Mouse (Mus musculus): ENCODE results near the gene Mier2. TPM values are rescaled to one million over a fixed set of nuclear protein-coding genes. Genes with fewer than 3 reads are reported as not detected.

Mier2 gene
- polyA plus RNA-seq, 2 experiments, result 56.5 to 162 TPM

- Histone ChIP-seq H3K4me1 (ENCODE audit: control insufficient read depth, insufficient read depth, low read length) (no peaks in the 10 kb centered on the region), H3K9me3 (ENCODE audit: control insufficient read depth, low read length) (no peaks in the 10 kb centered on the region), H3K9ac (ENCODE audit: low read depth, low read length, severe bottlenecking) (no peak overlapping the region), H3K4me3 (replicated peaks; ENCODE audit: low read length) (no peak overlapping the region), H3K4me2 (replicated peaks; ENCODE audit: low read depth, low read length, severe bottlenecking) (no peak overlapping the region), H3K27ac (replicated peaks; ENCODE audit: low read depth, low read length) (no peak overlapping the region), H3K27me3 (ENCODE audit: control insufficient read depth, insufficient read depth, low read length) (no peaks in the 10 kb centered on the region), H3K36me3 (ENCODE audit: control insufficient read depth, insufficient read depth, low read length) (peaks cover 91% of the 10 kb centered on the region)
- ATAC-seq (ENCODE audit: low FRiP score, low read depth), result no peak
- no peak for TF ChIP-seq POLR2A (IDR thresholded peaks at IDR 0.05; ENCODE audit: borderline replicate concordance, extremely low read depth, insufficient read depth, insufficient read length)
- no peak for DNase-seq (ENCODE audit: low spot score)
- WGBS, result 91% methylated on average over 11 of the region's 11 CpGs
These were observed 8.5 kb downstream of the Mier2 start for GRCm38 (mm10) chr10:79546483-79546882.

GRCm38 (mm10) chr10:79545891-79546290 is 9.1 kb downstream of the Mier2 start:
- H3K27me3 ChIP-seq (ENCODE audit: control insufficient read depth, insufficient read depth, low read length), result no peaks in the 10 kb centered on the region
- H3K4me1 ChIP-seq (ENCODE audit: control insufficient read depth, insufficient read depth, low read length), result no peaks in the 10 kb centered on the region
- WGBS, result 91% methylated on average over 12 of the region's 12 CpGs
- no peak overlapping the region for H3K4me3 ChIP-seq (replicated peaks; ENCODE audit: low read length)
- H3K9me3 ChIP-seq (ENCODE audit: control insufficient read depth, low read length), result no peaks in the 10 kb centered on the region
- ATAC-seq (ENCODE audit: low FRiP score, low read depth), result no peak
- DNase-seq (ENCODE audit: low spot score), result no peak
- H3K36me3 ChIP-seq (ENCODE audit: control insufficient read depth, insufficient read depth, low read length), result peaks cover 97% of the 10 kb centered on the region
- TF ChIP-seq POLR2A (IDR thresholded peaks at IDR 0.05; ENCODE audit: borderline replicate concordance, extremely low read depth, insufficient read depth, insufficient read length), result no peak
- no peak overlapping the region for H3K9ac ChIP-seq (ENCODE audit: low read depth, low read length, severe bottlenecking)
- no peak overlapping the region for H3K4me2 ChIP-seq (replicated peaks; ENCODE audit: low read depth, low read length, severe bottlenecking)
- H3K27ac ChIP-seq (replicated peaks; ENCODE audit: low read depth, low read length), result no peak overlapping the region

- Histone ChIP-seq H3K9ac (ENCODE audit: low read depth, low read length, severe bottlenecking) (no peak overlapping the region), H3K4me3 (replicated peaks; ENCODE audit: low read length) (no peak overlapping the region), H3K27me3 (ENCODE audit: control insufficient read depth, insufficient read depth, low read length) (no peaks in the 10 kb centered on the region), H3K27ac (replicated peaks; ENCODE audit: low read depth, low read length) (no peak overlapping the region), H3K4me1 (ENCODE audit: control insufficient read depth, insufficient read depth, low read length) (no peaks in the 10 kb centered on the region), H3K4me2 (replicated peaks; ENCODE audit: low read depth, low read length, severe bottlenecking) (no peak overlapping the region), H3K36me3 (ENCODE audit: control insufficient read depth, insufficient read depth, low read length) (peaks cover 99% of the 10 kb centered on the region), H3K9me3 (ENCODE audit: control insufficient read depth, low read length) (no peaks in the 10 kb centered on the region)
- DNase-seq (ENCODE audit: low spot score) (no peak), ATAC-seq (ENCODE audit: low FRiP score, low read depth) (no peak)
- 93% methylated on average over 5 of the region's 5 CpGs for WGBS
- TF ChIP-seq POLR2A (IDR thresholded peaks at IDR 0.05; ENCODE audit: borderline replicate concordance, extremely low read depth, insufficient read depth, insufficient read length), result no peak
These were observed 10.4 kb downstream of the Mier2 start for GRCm38 (mm10) chr10:79544631-79545030.

- no peaks in the 10 kb centered on the region for H3K4me1 ChIP-seq (ENCODE audit: control insufficient read depth, insufficient read depth, low read length)
- 90% methylated on average over 9 of the region's 9 CpGs for WGBS
- H3K4me3 ChIP-seq (replicated peaks; ENCODE audit: low read length), result no peak overlapping the region
- H3K9me3 ChIP-seq (ENCODE audit: control insufficient read depth, low read length), result no peaks in the 10 kb centered on the region
- no peak overlapping the region for H3K27ac ChIP-seq (replicated peaks; ENCODE audit: low read depth, low read length)
- ATAC-seq (ENCODE audit: low FRiP score, low read depth) (no peak), DNase-seq (ENCODE audit: low spot score) (no peak)
- no peak overlapping the region for H3K4me2 ChIP-seq (replicated peaks; ENCODE audit: low read depth, low read length, severe bottlenecking)
- H3K9ac ChIP-seq (ENCODE audit: low read depth, low read length, severe bottlenecking), result no peak overlapping the region
- TF ChIP-seq POLR2A (IDR thresholded peaks at IDR 0.05; ENCODE audit: borderline replicate concordance, extremely low read depth, insufficient read depth, insufficient read length), result no peak
- H3K27me3 ChIP-seq (ENCODE audit: control insufficient read depth, insufficient read depth, low read length), result no peaks in the 10 kb centered on the region
- peaks cover 97% of the 10 kb centered on the region for H3K36me3 ChIP-seq (ENCODE audit: control insufficient read depth, insufficient read depth, low read length)
These were observed 11.0 kb downstream of the Mier2 start for GRCm38 (mm10) chr10:79543884-79544597.

GRCm38 (mm10) chr10:79542171-79542570 is 12.8 kb downstream of the Mier2 start:
- Histone ChIP-seq H3K27me3 (ENCODE audit: control insufficient read depth, insufficient read depth, low read length) (no peaks in the 10 kb centered on the region), H3K9ac (ENCODE audit: low read depth, low read length, severe bottlenecking) (no peak overlapping the region), H3K4me3 (replicated peaks; ENCODE audit: low read length) (no peak overlapping the region), H3K4me2 (replicated peaks; ENCODE audit: low read depth, low read length, severe bottlenecking) (no peak overlapping the region), H3K27ac (replicated peaks; ENCODE audit: low read depth, low read length) (no peak overlapping the region), H3K9me3 (ENCODE audit: control insufficient read depth, low read length) (no peaks in the 10 kb centered on the region), H3K4me1 (ENCODE audit: control insufficient read depth, insufficient read depth, low read length) (no peaks in the 10 kb centered on the region), H3K36me3 (ENCODE audit: control insufficient read depth, insufficient read depth, low read length) (peaks cover 90% of the 10 kb centered on the region)
- DNase-seq (ENCODE audit: low spot score), result no peak
- no peak for ATAC-seq (ENCODE audit: low FRiP score, low read depth)
- 99% methylated on average over 11 of the region's 11 CpGs for WGBS
- TF ChIP-seq POLR2A (IDR thresholded peaks at IDR 0.05; ENCODE audit: borderline replicate concordance, extremely low read depth, insufficient read depth, insufficient read length), result no peak
